Mouse (Mus musculus): ENCODE measurements around the gene Vps33b. TPM values are rescaled to one million over a fixed set of nuclear protein-coding genes. Genes with fewer than 3 reads are reported as not detected.

Vps33b gene
- polyA plus RNA-seq, 1 experiment, result 6.6 TPM

GRCm38 (mm10) chr7:80273456-80273855, 4.0 kb downstream of the Vps33b start:
- Histone ChIP-seq H3K4me3 (ENCODE audit: insufficient read depth, poor library complexity, severe bottlenecking) (no peak overlapping the region), H3K79me3 (ENCODE audit: low read depth) (peaks cover 8% of the 10 kb centered on the region), H3ac (ENCODE audit: control insufficient read depth, insufficient read length, low read depth) (no peak overlapping the region), H3K79me2 (ENCODE audit: control insufficient read depth, insufficient read depth) (peaks cover 15% of the 10 kb centered on the region), H3K36me3 (ENCODE audit: control insufficient read depth, insufficient read depth) (peaks cover 16% of the 10 kb centered on the region), H3K27me3 (ENCODE audit: control insufficient read depth, insufficient read depth, insufficient read length) (no peaks in the 10 kb centered on the region)
- TF ChIP-seq USF1 (IDR thresholded peaks at IDR 0.05; ENCODE audit: low read depth) (no peak), CTCF (IDR thresholded peaks at IDR 0.05; ENCODE audit: control insufficient read depth, insufficient read depth, insufficient read length) (no peak), MYOG (IDR thresholded peaks at IDR 0.05; ENCODE audit: control insufficient read depth, extremely low read depth, insufficient read length) (no peak)

GRCm38 (mm10) chr7:80276374-80276773, 6.9 kb downstream of the Vps33b start:
- Histone ChIP-seq H3K4me3 (ENCODE audit: insufficient read depth, poor library complexity, severe bottlenecking) (no peak overlapping the region), H3K27me3 (ENCODE audit: control insufficient read depth, insufficient read depth, insufficient read length) (no peaks in the 10 kb centered on the region), H3ac (ENCODE audit: control insufficient read depth, insufficient read length, low read depth) (no peak overlapping the region), H3K36me3 (ENCODE audit: control insufficient read depth, insufficient read depth) (peaks cover 30% of the 10 kb centered on the region), H3K79me2 (ENCODE audit: control insufficient read depth, insufficient read depth) (no peaks in the 10 kb centered on the region), H3K79me3 (ENCODE audit: low read depth) (no peaks in the 10 kb centered on the region)
- no peak for TF ChIP-seq USF1 (IDR thresholded peaks at IDR 0.05; ENCODE audit: low read depth)
- TF ChIP-seq MYOD1 (IDR thresholded peaks at IDR 0.05; ENCODE audit: control insufficient read depth, insufficient read length, low read depth), result no peak
- TF ChIP-seq CEBPB (IDR thresholded peaks at IDR 0.05; ENCODE audit: low read depth), result no peak
- no peak for TF ChIP-seq MYOG (IDR thresholded peaks at IDR 0.05; ENCODE audit: control insufficient read depth, extremely low read depth, insufficient read length)
- no peak for TF ChIP-seq CTCF (IDR thresholded peaks at IDR 0.05; ENCODE audit: control insufficient read depth, insufficient read depth, insufficient read length)
- TF ChIP-seq MAX (IDR thresholded peaks at IDR 0.05), result no peak
- no peak for TF ChIP-seq FOSL1 (IDR thresholded peaks at IDR 0.05; ENCODE audit: insufficient read depth, low read length, poor library complexity, severe bottlenecking)

GRCm38 (mm10) chr7:80280032-80280431, 10.6 kb downstream of the Vps33b start:
- TF ChIP-seq MYOD1 (IDR thresholded peaks at IDR 0.05; ENCODE audit: control insufficient read depth, insufficient read length, low read depth) (no peak), FOSL1 (IDR thresholded peaks at IDR 0.05; ENCODE audit: insufficient read depth, low read length, poor library complexity, severe bottlenecking) (no peak), MAX (IDR thresholded peaks at IDR 0.05) (no peak), CEBPB (IDR thresholded peaks at IDR 0.05; ENCODE audit: low read depth) (no peak), USF1 (IDR thresholded peaks at IDR 0.05; ENCODE audit: low read depth) (no peak), MYOG (IDR thresholded peaks at IDR 0.05; ENCODE audit: control insufficient read depth, extremely low read depth, insufficient read length) (no peak), CTCF (IDR thresholded peaks at IDR 0.05; ENCODE audit: control insufficient read depth, insufficient read depth, insufficient read length) (no peak)
- H3K27me3 ChIP-seq (ENCODE audit: control insufficient read depth, insufficient read depth, insufficient read length), result no peaks in the 10 kb centered on the region
- H3K36me3 ChIP-seq (ENCODE audit: control insufficient read depth, insufficient read depth), result peaks cover 31% of the 10 kb centered on the region
- H3K4me3 ChIP-seq (ENCODE audit: insufficient read depth, poor library complexity, severe bottlenecking), result no peak overlapping the region
- H3K79me2 ChIP-seq (ENCODE audit: control insufficient read depth, insufficient read depth), result no peaks in the 10 kb centered on the region
- no peak overlapping the region for H3ac ChIP-seq (ENCODE audit: control insufficient read depth, insufficient read length, low read depth)
- H3K79me3 ChIP-seq (ENCODE audit: low read depth), result no peaks in the 10 kb centered on the region

GRCm38 (mm10) chr7:80280998-80281397, 11.5 kb downstream of the Vps33b start:
- Histone ChIP-seq H3K79me3 (ENCODE audit: low read depth) (no peaks in the 10 kb centered on the region), H3ac (ENCODE audit: control insufficient read depth, insufficient read length, low read depth) (no peak overlapping the region), H3K79me2 (ENCODE audit: control insufficient read depth, insufficient read depth) (no peaks in the 10 kb centered on the region), H3K27me3 (ENCODE audit: control insufficient read depth, insufficient read depth, insufficient read length) (no peaks in the 10 kb centered on the region), H3K36me3 (ENCODE audit: control insufficient read depth, insufficient read depth) (peaks cover 37% of the 10 kb centered on the region), H3K4me3 (ENCODE audit: insufficient read depth, poor library complexity, severe bottlenecking) (no peak overlapping the region)
- no peak for TF ChIP-seq USF1 (IDR thresholded peaks at IDR 0.05; ENCODE audit: low read depth)
- no peak for TF ChIP-seq CTCF (IDR thresholded peaks at IDR 0.05; ENCODE audit: control insufficient read depth, insufficient read depth, insufficient read length)
- no peak for TF ChIP-seq MAX (IDR thresholded peaks at IDR 0.05)
- TF ChIP-seq MYOG (IDR thresholded peaks at IDR 0.05; ENCODE audit: control insufficient read depth, extremely low read depth, insufficient read length), result no peak
- no peak for TF ChIP-seq FOSL1 (IDR thresholded peaks at IDR 0.05; ENCODE audit: insufficient read depth, low read length, poor library complexity, severe bottlenecking)
- TF ChIP-seq MYOD1 (IDR thresholded peaks at IDR 0.05; ENCODE audit: control insufficient read depth, insufficient read length, low read depth), result no peak
- no peak for TF ChIP-seq CEBPB (IDR thresholded peaks at IDR 0.05; ENCODE audit: low read depth)

- Histone ChIP-seq H3K79me3 (ENCODE audit: low read depth) (no peaks in the 10 kb centered on the region), H3K27me3 (ENCODE audit: control insufficient read depth, insufficient read depth, insufficient read length) (no peaks in the 10 kb centered on the region), H3K79me2 (ENCODE audit: control insufficient read depth, insufficient read depth) (no peaks in the 10 kb centered on the region), H3ac (ENCODE audit: control insufficient read depth, insufficient read length, low read depth) (no peak overlapping the region), H3K4me3 (ENCODE audit: insufficient read depth, poor library complexity, severe bottlenecking) (no peak overlapping the region), H3K36me3 (ENCODE audit: control insufficient read depth, insufficient read depth) (peaks cover 35% of the 10 kb centered on the region)
- no peak for TF ChIP-seq FOSL1 (IDR thresholded peaks at IDR 0.05; ENCODE audit: insufficient read depth, low read length, poor library complexity, severe bottlenecking)
- no peak for TF ChIP-seq MAX (IDR thresholded peaks at IDR 0.05)
- no peak for TF ChIP-seq CEBPB (IDR thresholded peaks at IDR 0.05; ENCODE audit: low read depth)
- no peak for TF ChIP-seq MYOD1 (IDR thresholded peaks at IDR 0.05; ENCODE audit: control insufficient read depth, insufficient read length, low read depth)
- no peak for TF ChIP-seq MYOG (IDR thresholded peaks at IDR 0.05; ENCODE audit: control insufficient read depth, extremely low read depth, insufficient read length)
- no peak for TF ChIP-seq CTCF (IDR thresholded peaks at IDR 0.05; ENCODE audit: control insufficient read depth, insufficient read depth, insufficient read length)
- TF ChIP-seq USF1 (IDR thresholded peaks at IDR 0.05; ENCODE audit: low read depth), result no peak
Measured at GRCm38 (mm10) chr7:80281646-80282045, 12.2 kb downstream of the Vps33b start.
